Mouse (Mus musculus): ENCODE results near the gene Rab17. TPM values are rescaled to one million over a fixed set of nuclear protein-coding genes. Genes with fewer than 3 reads are reported as not detected.

Rab17 gene
- not detected for total RNA-seq (2021)
- long read RNA-seq, experiment 1: 0 reads
- long read RNA-seq, experiment 2: 0 reads

DNA sequence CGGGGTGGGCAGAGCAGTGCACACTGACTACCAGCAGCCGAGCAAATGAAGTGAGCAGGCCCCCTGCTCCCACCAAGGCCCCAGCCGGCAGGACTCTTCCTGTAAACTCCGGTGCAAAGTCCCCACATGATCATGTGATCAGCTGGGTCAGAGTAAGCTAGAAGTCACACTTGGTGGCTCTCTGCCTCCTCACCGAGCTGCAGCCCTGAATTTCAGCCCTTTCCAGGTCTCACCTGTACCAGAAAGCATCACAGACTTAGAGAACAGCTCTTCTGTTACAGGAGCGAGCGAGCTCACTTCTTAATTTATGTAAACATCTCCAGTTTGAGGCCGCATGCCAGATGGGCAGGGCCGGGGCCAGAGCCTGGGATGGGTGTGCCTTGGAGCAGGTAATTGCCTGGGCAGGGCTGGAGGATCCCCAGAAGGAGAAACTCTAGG lies at the start of gene Rab17:
Gene Rab17, minus strand, starts transcription at position 315 of the 438 bp plus-strand sequence.
- DNase-seq (ENCODE audit: low spot score): no peak

DNA sequence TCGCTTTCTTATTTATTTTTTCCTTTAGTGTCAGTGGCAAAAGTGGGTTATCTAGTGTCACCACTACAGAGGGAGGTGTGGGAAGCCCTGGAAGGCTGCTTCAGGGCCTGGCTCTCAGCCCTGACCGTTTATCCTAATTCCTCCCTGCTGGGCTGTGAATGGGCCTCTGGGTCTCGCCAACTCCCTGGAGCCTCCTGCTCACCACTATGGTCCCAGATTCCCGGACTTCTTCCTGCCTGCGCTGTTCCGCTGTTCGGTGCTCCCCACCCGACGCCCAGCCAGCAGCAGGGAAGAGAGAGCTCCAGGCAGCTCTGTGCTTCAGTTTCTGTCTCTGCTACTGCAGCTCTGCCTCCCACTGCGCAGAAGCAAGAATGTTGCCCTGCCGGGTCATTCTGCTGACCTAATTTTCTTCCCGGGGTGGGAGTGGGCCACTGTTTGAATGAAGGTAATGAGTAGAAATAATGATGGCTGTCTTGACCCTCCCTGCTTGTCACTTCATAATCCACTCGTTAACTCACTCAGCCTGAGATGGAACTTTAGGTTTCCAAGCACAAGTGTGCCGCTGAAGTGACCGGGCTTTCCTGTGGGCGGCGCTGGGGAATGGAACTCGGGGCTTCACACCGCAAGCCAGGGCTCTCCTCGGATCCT lies 47.8 kb upstream of the Rab17 start:
- DNase-seq (ENCODE audit: low spot score): peak; percentile 39

- DNase-seq (ENCODE audit: low spot score): no peak
These were observed 46.1 kb upstream of the Rab17 start for GRCm38 (mm10) chr1:91015571-91015970.

DNA sequence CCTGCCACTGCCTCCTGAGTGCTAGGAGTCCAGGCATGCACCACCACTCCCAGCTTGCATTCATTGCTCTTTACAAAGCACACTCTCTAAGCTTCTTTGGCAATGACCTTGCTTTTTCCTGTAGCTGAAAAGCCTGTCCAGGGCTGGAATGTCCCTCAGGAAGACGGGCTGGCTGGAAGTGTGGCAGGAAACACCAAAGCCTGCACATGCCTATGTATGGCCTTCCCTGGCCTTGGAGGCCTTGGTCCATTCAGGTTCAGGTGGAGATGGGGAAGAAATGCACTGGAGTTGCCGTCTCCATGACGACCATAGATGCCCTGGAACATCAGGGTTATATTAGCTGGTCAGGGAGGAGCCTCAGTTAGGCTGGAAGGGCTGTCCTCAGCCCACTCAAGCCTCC lies 44.3 kb upstream of the Rab17 start:
- DNase-seq (ENCODE audit: low spot score): no peak

- DNase-seq (ENCODE audit: low spot score): no peak
These were observed 41.9 kb upstream of the Rab17 start for GRCm38 (mm10) chr1:91011336-91011735.

- no peak for DNase-seq (ENCODE audit: low spot score)
These were observed 41.3 kb upstream of the Rab17 start for GRCm38 (mm10) chr1:91010716-91011115.

GRCm38 (mm10) chr1:91010216-91010615 lies 40.8 kb upstream of the Rab17 start:
- peak; percentile 2 for DNase-seq (ENCODE audit: low spot score)

DNA sequence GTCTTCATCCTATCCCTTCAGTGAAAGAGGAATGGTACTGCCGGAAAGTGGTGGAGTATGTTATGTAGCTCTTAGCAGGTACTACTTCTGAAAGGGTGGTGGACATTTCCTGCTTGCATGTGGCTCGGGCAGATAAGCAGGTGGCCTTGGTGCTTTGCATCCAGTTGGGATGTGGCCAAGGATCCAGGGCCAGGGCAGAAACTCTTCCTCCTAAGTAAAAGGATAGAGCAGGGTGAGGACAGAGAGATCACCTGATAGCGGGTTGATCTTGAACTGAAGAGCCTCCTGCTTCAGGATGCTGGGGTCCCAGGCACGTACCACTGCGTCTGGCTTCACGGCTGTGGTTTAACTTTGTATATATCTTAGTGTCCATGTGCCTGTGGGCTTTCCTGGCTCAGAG lies 39.8 kb upstream of the Rab17 start:
- DNase-seq (ENCODE audit: low spot score): peak; percentile 45

GRCm38 (mm10) chr1:91008746-91009145 lies 39.3 kb upstream of the Rab17 start:
- no peak for DNase-seq (ENCODE audit: low spot score)

- peak; percentile 57 for DNase-seq (ENCODE audit: low spot score)
These were observed 38.8 kb upstream of the Rab17 start for GRCm38 (mm10) chr1:91008147-91008682.

DNA sequence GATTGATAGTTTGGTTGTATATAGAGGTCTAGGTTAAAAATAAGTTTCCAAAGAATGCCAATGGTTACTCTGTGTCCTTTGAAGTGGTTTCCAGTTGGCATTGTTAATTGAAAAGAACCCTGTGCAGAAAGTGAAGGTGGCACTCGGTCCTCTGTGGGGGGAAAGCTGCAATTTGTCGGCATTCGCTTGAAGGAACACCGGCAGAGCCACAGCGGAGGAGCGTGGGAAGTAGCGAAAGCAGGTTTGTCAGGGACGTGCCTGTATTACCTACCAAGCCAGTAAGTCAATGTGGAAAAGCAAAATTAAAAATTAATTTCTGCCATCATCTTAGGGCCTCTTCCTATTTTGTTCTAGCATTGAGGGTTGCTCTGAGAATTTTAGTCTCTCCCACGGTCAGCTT lies 37.2 kb upstream of the Rab17 start:
- no peak for DNase-seq (ENCODE audit: low spot score)

DNA sequence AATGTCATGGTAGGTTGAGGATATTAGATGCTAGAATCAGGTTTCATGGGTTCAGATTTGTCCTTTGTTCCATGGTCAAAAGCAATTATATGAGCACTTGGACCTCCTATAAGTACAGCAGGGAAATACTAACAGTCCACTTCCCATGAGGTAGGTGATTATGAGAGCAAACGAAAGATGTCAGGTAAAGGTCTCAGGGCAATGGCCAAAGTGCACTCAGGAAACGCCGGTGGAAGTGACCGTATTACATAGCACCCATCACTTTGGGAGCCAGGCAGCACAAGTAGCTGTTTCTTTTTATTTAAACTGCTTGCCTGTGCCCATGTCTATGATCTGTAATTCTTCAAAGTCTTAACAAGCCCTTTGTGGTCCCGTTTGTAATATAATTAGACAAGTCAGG lies 36.6 kb upstream of the Rab17 start:
- no peak for DNase-seq (ENCODE audit: low spot score)

- DNase-seq (ENCODE audit: low spot score): peak; percentile 14
These were observed 34.2 kb upstream of the Rab17 start for GRCm38 (mm10) chr1:91003522-91004253.

GRCm38 (mm10) chr1:91002641-91003040 lies 33.2 kb upstream of the Rab17 start:
- DNase-seq (ENCODE audit: low spot score): no peak

- DNase-seq (ENCODE audit: low spot score): peak; percentile 46
These were observed 32.5 kb upstream of the Rab17 start for GRCm38 (mm10) chr1:91001871-91002539.

- peak; percentile 7 for DNase-seq (ENCODE audit: low spot score)
These were observed 31.6 kb upstream of the Rab17 start for GRCm38 (mm10) chr1:91001101-91001500.

- peak; percentile 37 for DNase-seq (ENCODE audit: low spot score)
These were observed 30.6 kb upstream of the Rab17 start for GRCm38 (mm10) chr1:90999911-91000601.

DNA sequence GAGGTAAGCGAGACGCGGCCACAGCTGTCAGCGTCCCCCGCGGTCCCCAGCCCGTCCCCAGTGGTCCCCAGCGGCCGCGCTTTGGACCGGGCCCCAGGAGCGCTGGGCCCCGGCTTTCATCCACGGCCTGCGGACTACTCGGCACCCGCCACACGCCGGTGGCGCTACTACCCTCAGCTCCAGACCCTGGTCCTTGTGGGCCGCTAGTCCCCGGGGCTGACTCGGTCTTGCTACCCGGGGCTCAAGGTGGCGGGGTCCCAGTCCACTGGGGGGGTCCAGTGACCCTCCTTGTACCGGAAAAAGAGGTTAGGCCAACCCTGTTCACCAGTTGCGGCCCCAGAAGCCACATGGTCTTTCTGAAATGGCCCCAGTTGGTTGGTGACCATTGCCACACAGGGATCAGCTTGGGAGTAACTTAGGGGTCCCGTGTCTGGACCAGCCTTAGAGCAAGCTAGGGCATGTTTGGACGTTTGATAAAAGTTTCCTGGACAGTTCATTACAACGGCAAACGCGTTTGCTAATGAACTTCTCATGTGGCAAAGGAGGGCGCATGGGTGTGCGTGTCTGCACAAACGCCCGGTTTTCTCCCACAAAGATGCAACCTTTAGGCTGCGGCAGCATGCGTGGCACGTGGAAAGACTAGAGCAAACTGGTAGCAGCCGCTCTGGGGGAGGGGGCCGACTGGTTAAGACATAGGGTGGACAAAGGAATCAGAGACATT lies 29.6 kb upstream of the Rab17 start:
- DNase-seq (ENCODE audit: low spot score): no peak

DNA sequence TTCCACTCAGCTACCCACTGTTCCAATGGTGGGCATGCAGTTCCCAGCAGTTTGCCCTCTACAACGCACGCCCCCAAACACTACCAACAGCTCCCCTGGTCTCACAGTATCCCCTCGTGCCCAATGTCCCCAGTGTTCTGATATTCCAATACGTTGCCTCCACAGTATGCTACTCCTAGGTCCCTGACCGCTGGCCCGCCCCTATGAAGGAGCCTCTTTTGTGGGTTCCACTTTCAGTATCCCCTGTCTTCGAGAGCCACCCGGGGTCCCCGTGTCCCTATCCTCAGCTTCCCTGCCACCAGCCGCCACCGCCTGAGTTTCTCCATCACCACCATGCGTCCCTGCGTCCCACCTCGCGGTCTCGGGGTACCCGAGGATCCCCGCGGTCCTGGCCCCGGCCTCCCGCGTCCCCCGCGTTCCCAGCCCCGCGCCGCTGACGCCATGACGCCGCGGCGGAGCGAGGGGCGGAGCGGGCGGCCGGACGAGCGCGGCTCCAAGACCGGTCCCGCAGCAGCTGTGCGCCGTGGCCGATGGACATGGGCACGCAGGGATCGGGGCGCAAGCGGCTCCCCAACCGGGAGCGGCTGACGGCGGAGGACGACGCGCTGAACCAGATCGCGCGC lies 28.9 kb upstream of the Rab17 start, which contains the start of gene Lrrfip1:
Gene Lrrfip1, plus strand, starts transcription at position 470 of the 623 bp plus-strand sequence.
- peak; percentile 53 for DNase-seq (ENCODE audit: low spot score)

- DNase-seq (ENCODE audit: low spot score): no peak
These were observed 28.2 kb upstream of the Rab17 start for GRCm38 (mm10) chr1:90997641-90998040.

All from gastrocnemius, adult 18-20 months (tissue).